Mouse (Mus musculus): ENCODE measurements around the gene Cym.

Gene Cym

GRCm38 (mm10) chr3:107171964-107172363, 49.6 kb downstream of the Cym start:
- DNase-seq (ENCODE audit: extremely low read depth, low read depth, low spot score), result no peak

GRCm38 (mm10) chr3:107169552-107169951, 52.0 kb downstream of the Cym start:
- DNase-seq (ENCODE audit: extremely low read depth, low read depth, low spot score), result no peak

- DNase-seq (ENCODE audit: extremely low read depth, low read depth, low spot score), result no peak
These were observed 58.8 kb downstream of the Cym start for GRCm38 (mm10) chr3:107162741-107163140.

Measured in fat pad, adult 2 months (tissue).